Mouse (Mus musculus): ENCODE measurements around the gene Cdc42bpg.

GRCm38 (mm10) chr19:6275740-6276389 is 30.4 kb upstream of the Cdc42bpg start:
- no peak for TF ChIP-seq POLR2A (IDR thresholded peaks at IDR 0.05; ENCODE audit: insufficient read depth, low read depth, low read length)
- TF ChIP-seq CTCF (IDR thresholded peaks at IDR 0.05; ENCODE audit: insufficient read depth, low read depth, low read length) = no peak
